ENCODE assay signal across 12 mouse cellular contexts in genomic region chr17:81062349-81062871, GRCm38 (mm10). TPM values are rescaled to one million over a fixed set of nuclear protein-coding genes. Genes with fewer than 3 reads are reported as not detected.
A peak's percentile ranks its signal among the peaks of the same experiment; 100 is the strongest.
DNase-seq lines count a peak whose midpoint lies in the region; ATAC-seq lines count a peak whose summit lies in the region.
"Had no signal": no experiment of that assay in that cellular context is flagged by ENCODE, and none has a peak within 500 bp of the region (broad histone marks: within the 10 kb centered on the region; RNA-seq: fewer than 3 reads in every experiment).

No protein-coding gene starts in this region.

- 28% methylated on average over 6 of the region's 6 CpGs for WGBS in kidney, embryonic 15.5 days

- no peaks in the 10 kb centered on the region for H3K27me3 ChIP-seq in kidney, embryonic 15.5 days
- H3K27me3 ChIP-seq: forebrain, embryonic 13.5 days; intestine, embryonic 15.5 days had no signal

- H3K9ac ChIP-seq in kidney, embryonic 15.5 days = no peak overlapping the region
- H3K9ac ChIP-seq: forebrain, embryonic 13.5 days; intestine, embryonic 15.5 days had no signal

- H3K9me3 ChIP-seq in kidney, embryonic 15.5 days (replicated peaks) = no peaks in the 10 kb centered on the region
- H3K9me3 ChIP-seq: forebrain, embryonic 13.5 days; intestine, embryonic 15.5 days had no signal

- H3K4me2 ChIP-seq in kidney, embryonic 15.5 days = no peak overlapping the region
- H3K4me2 ChIP-seq: forebrain, embryonic 13.5 days; intestine, embryonic 15.5 days had no signal

- H3K36me3 ChIP-seq in kidney, embryonic 15.5 days = peaks cover 15% of the 10 kb centered on the region; the same call in 1 of the 2 replicates

- DNase-seq in kidney, postnatal 10 days = peak; percentile 27
- DNase-seq in adipocyte (ENCODE audit: low spot score) = peak; percentile 56
- DNase-seq in embryo, embryonic 9.5 days (ENCODE audit: extremely low spot score) = peak; percentile 26
- DNase-seq in left cerebral cortex, adult 8-10 months (ENCODE audit: low spot score in 2 of 2) = no peak
- DNase-seq in cerebellum, postnatal 10 days = no peak
- DNase-seq: layer of hippocampus, postnatal 36 days; lung, postnatal 14 days; thymus, postnatal 14 days had no signal

- no peak overlapping the region for H3K4me3 ChIP-seq in kidney, embryonic 15.5 days (replicated peaks)
- H3K4me3 ChIP-seq: forebrain, embryonic 13.5 days; intestine, embryonic 15.5 days had no signal

- ATAC-seq in kidney, embryonic 15.5 days (replicated peaks; ENCODE audit: low FRiP score) = no peak
- peak; percentile 90 for ATAC-seq in megakaryocyte-erythroid progenitor cell, adult 5-6 weeks (replicated peaks; ENCODE audit: low FRiP score, low TSS enrichment, poor library complexity, severe bottlenecking)
- ATAC-seq: forebrain, embryonic 13.5 days; intestine, embryonic 15.5 days had no signal

- peaks cover 10% of the 10 kb centered on the region for H3K4me1 ChIP-seq in kidney, embryonic 15.5 days

- H3K27ac ChIP-seq in kidney, embryonic 15.5 days = no peak overlapping the region
- H3K27ac ChIP-seq: forebrain, embryonic 13.5 days had no signal

RNA-seq across cellular contexts. Expression of gene Thumpd2, which starts 2.5 kb away (rescaled TPM):
- 12.6 and 14.4 TPM in 2 replicates for polyA plus RNA-seq in kidney, embryonic 15.5 days (2015; fragmentation: Nextera tagmentation; extraction: Ambion mirVana)
- 12.5 and 16.4 TPM in 2 replicates for total RNA-seq in megakaryocyte-erythroid progenitor cell, adult 5-6 weeks (2014; fragmentation: Nextera tagmentation)
- total RNA-seq in megakaryocyte-erythroid progenitor cell, adult 5-6 weeks (2017) = 19.3 and 22.4 TPM in 2 replicates
- 1 to 10 TPM; 7.0 to 7.3 (median 7.1) TPM for total RNA-seq in left cerebral cortex, adult 8-10 months (2022)

Comparison
In these comparisons a context has a peak if more than half of its experiments do, and no peak if none do; other contexts are left out.
1. DNase-seq: peak in kidney, postnatal 10 days (single experiment), adipocyte (single experiment) and embryo, embryonic 9.5 days (single experiment); none in left cerebral cortex, adult 8-10 months (0 of 2) and cerebellum, postnatal 10 days (0 of 2).